Mouse (Mus musculus) MEL (cell line): ENCODE data around the gene P4ha2. TPM values are rescaled to one million over a fixed set of nuclear protein-coding genes. Genes with fewer than 3 reads are reported as not detected.

Source experiments
- DNase-seq: peaks from one replicate; pipeline ENCODE4 v3.0.0; 2011; ENCODE audit warnings: low read depth, low spot score
- H3K27ac ChIP-seq: 2 replicates; pipeline ENCODE4 v1.5.1; 2012; ENCODE audit warnings: low read depth, mild to moderate bottlenecking, control low read depth, low read length, moderate library complexity; ENCODE audit not compliant: control insufficient read depth
- H3K27me3 ChIP-seq, 2 experiments: fragments of 150-350 bp in 1 of 2; sonication (generic) in 1 of 2; 2 replicates each; pipeline ENCODE4 v1.6.1; 2012; ENCODE audit warnings: low read length in 2 of 2, mild to moderate bottlenecking in 2 of 2, improper control_type of control experiment in 1 of 2, moderate library complexity in 1 of 2; ENCODE audit not compliant: insufficient read depth in 2 of 2, control insufficient read depth in 1 of 2
- H3K36me3 ChIP-seq, 2 experiments: 2 replicates each; pipeline ENCODE4 v1.6.1; 2012 to 2014; ENCODE audit warnings: low read length in 2 of 2, improper control_type of control experiment in 1 of 2, inconsistent platforms in 1 of 2, mild to moderate bottlenecking in 1 of 2; ENCODE audit not compliant: insufficient read depth in 2 of 2, control insufficient read depth in 1 of 2
- H3K4me1 ChIP-seq, 2 experiments: fragments of 150-350 bp in 1 of 2; sonication (generic) in 1 of 2; 2 replicates each; pipeline ENCODE4 v1.6.1; 2012; ENCODE audit warnings: low read length in 2 of 2, improper control_type of control experiment in 1 of 2, mild to moderate bottlenecking in 1 of 2; ENCODE audit not compliant: insufficient read depth in 2 of 2, control insufficient read depth in 1 of 2
- H3K4me3 ChIP-seq, 2 experiments: fragments of 150-350 bp in 1 of 2; sonication (generic) in 1 of 2; 2 replicates each; pipeline ENCODE4 v1.5.1; 2012; ENCODE audit warnings: low read depth in 2 of 2, low read length in 2 of 2, mild to moderate bottlenecking in 2 of 2, moderate library complexity in 2 of 2, control low read depth in 1 of 2, improper control_type of control experiment in 1 of 2; ENCODE audit not compliant: control insufficient read depth in 1 of 2, insufficient read depth in 1 of 2
- H3K79me2 ChIP-seq: 2 replicates; pipeline ENCODE4 v1.6.1; 2012; ENCODE audit warnings: mild to moderate bottlenecking, low read length, moderate library complexity; ENCODE audit not compliant: control insufficient read depth, poor library complexity, insufficient read depth
- H3K9ac ChIP-seq: 2 replicates; pipeline ENCODE4 v1.6.1; 2012; ENCODE audit warnings: low read depth, mild to moderate bottlenecking, control low read depth, low read length, moderate library complexity; ENCODE audit not compliant: control insufficient read depth, poor library complexity, severe bottlenecking
- H3K9me3 ChIP-seq: fragments of 150-350 bp; sonication (generic); replicated peaks from 2 replicates; pipeline ENCODE4 v1.6.1; 2012; ENCODE audit warnings: mild to moderate bottlenecking, low read length, improper control_type of control experiment, moderate library complexity; ENCODE audit not compliant: insufficient read depth
- CHD1 ChIP-seq: IDR thresholded peaks from 2 replicates; pipeline ENCODE4 v1.6.1; 2012; ENCODE audit warnings: low read depth, mild to moderate bottlenecking, inconsistent platforms, low read length, improper control_type of control experiment
- ELF1 ChIP-seq: IDR thresholded peaks from 2 replicates; pipeline ENCODE4 v1.6.1; 2014; ENCODE audit warnings: low read depth, mild to moderate bottlenecking, inconsistent platforms, low read length, improper control_type of control experiment, moderate library complexity
- EP300 ChIP-seq, 2 experiments: IDR thresholded peaks; 2 replicates each; pipeline ENCODE4 v1.6.1; 2011; ENCODE audit warnings: improper control_type of control experiment in 2 of 2, low read length in 2 of 2, low read depth in 1 of 2, mild to moderate bottlenecking in 1 of 2
- ETS1 ChIP-seq: IDR thresholded peaks from 2 replicates; pipeline ENCODE4 v1.6.1; 2012; ENCODE audit warnings: low read depth, mild to moderate bottlenecking, inconsistent platforms, low read length, improper control_type of control experiment, moderate library complexity
- HCFC1 ChIP-seq: IDR thresholded peaks from 2 replicates; pipeline ENCODE4 v1.6.1; 2012; ENCODE audit warnings: low read depth, mild to moderate bottlenecking, inconsistent platforms, low read length, improper control_type of control experiment, moderate library complexity
- JUND ChIP-seq: IDR thresholded peaks from 2 replicates; pipeline ENCODE4 v1.6.1; 2011; ENCODE audit warnings: low read depth, mild to moderate bottlenecking, improper control_type of control experiment, low read length
- KAT2A ChIP-seq: conservative IDR thresholded peaks from 2 replicates; pipeline ENCODE4 v1.6.1; 2012; ENCODE audit warnings: low read depth, low read length, improper control_type of control experiment, inconsistent platforms
- MAX ChIP-seq: IDR thresholded peaks from 2 replicates; pipeline ENCODE4 v1.6.1; 2011; ENCODE audit warnings: low read length, improper control_type of control experiment
- MAZ ChIP-seq: IDR thresholded peaks from 2 replicates; pipeline ENCODE4 v1.6.1; 2012; ENCODE audit warnings: low read depth, mild to moderate bottlenecking, inconsistent platforms, low read length, improper control_type of control experiment
- MEF2A ChIP-seq: IDR thresholded peaks from 2 replicates; pipeline ENCODE4 v1.6.1; 2014; ENCODE audit warnings: low read depth, mild to moderate bottlenecking, inconsistent platforms, low read length, improper control_type of control experiment; ENCODE audit not compliant: poor library complexity, insufficient replicate concordance, severe bottlenecking; ENCODE audit errors: extremely low read depth
- MXI1 ChIP-seq: IDR thresholded peaks from 2 replicates; pipeline ENCODE4 v1.6.1; 2011; ENCODE audit warnings: mild to moderate bottlenecking, low read depth, low read length, improper control_type of control experiment
- MYC ChIP-seq: IDR thresholded peaks from 2 replicates; pipeline ENCODE4 v1.6.1; 2011; ENCODE audit warnings: low read depth, mild to moderate bottlenecking, low read length, improper control_type of control experiment, moderate library complexity
- NELFE ChIP-seq: IDR thresholded peaks from 2 replicates; pipeline ENCODE4 v1.6.1; 2011; ENCODE audit warnings: low read depth, low read length, improper control_type of control experiment
- NRF1 ChIP-seq: IDR thresholded peaks from 2 replicates; pipeline ENCODE4 v1.6.1; 2014; ENCODE audit warnings: low read depth, mild to moderate bottlenecking, inconsistent platforms, low read length, improper control_type of control experiment, moderate library complexity; ENCODE audit not compliant: poor library complexity, insufficient read depth, severe bottlenecking
- POLR2A ChIP-seq, 2 experiments: IDR thresholded peaks; 2 replicates each; pipeline ENCODE4 v1.6.1; 2011 to 2012; ENCODE audit warnings: low read length in 2 of 2, mild to moderate bottlenecking in 2 of 2, control low read depth in 1 of 2, improper control_type of control experiment in 1 of 2, low read depth in 1 of 2, moderate library complexity in 1 of 2; ENCODE audit not compliant: control insufficient read depth in 1 of 2, insufficient read depth in 1 of 2, poor library complexity in 1 of 2
- POLR2AphosphoS5 ChIP-seq: IDR thresholded peaks from 2 replicates; pipeline ENCODE4 v1.6.1; 2012; ENCODE audit warnings: low read depth, borderline replicate concordance, mild to moderate bottlenecking, inconsistent platforms, low read length, moderate library complexity, mixed read lengths
- RAD21 ChIP-seq: IDR thresholded peaks from 2 replicates; pipeline ENCODE4 v1.6.1; 2011; ENCODE audit warnings: mild to moderate bottlenecking, low read depth, low read length, improper control_type of control experiment
- RCOR1 ChIP-seq: IDR thresholded peaks from 2 replicates; pipeline ENCODE4 v1.6.1; 2012; ENCODE audit warnings: low read depth, mild to moderate bottlenecking, inconsistent platforms, low read length, improper control_type of control experiment
- SMC3 ChIP-seq: IDR thresholded peaks from 2 replicates; pipeline ENCODE4 v1.6.1; 2011; ENCODE audit warnings: low read depth, low read length, improper control_type of control experiment
- TAL1 ChIP-seq: IDR thresholded peaks from 2 replicates; pipeline ENCODE4 v1.6.1; 2012; ENCODE audit warnings: mild to moderate bottlenecking, inconsistent platforms, low read length, moderate library complexity, mixed read lengths
- TBP ChIP-seq: IDR thresholded peaks from 2 replicates; pipeline ENCODE4 v1.8.0; 2011; ENCODE audit warnings: low read depth, low read length, improper control_type of control experiment
- TCF12 ChIP-seq: IDR thresholded peaks from 2 replicates; pipeline ENCODE4 v1.6.1; 2014; ENCODE audit warnings: low read depth, mild to moderate bottlenecking, inconsistent platforms, low read length, improper control_type of control experiment, moderate library complexity
- UBTF ChIP-seq: IDR thresholded peaks from 2 replicates; pipeline ENCODE4 v1.6.1; 2012; ENCODE audit warnings: low read depth, mild to moderate bottlenecking, inconsistent platforms, low read length, improper control_type of control experiment, moderate library complexity, borderline replicate concordance; ENCODE audit not compliant: insufficient read depth
- USF1 ChIP-seq: IDR thresholded peaks from 2 replicates; pipeline ENCODE4 v1.6.1; 2014; ENCODE audit warnings: low read depth, mild to moderate bottlenecking, inconsistent platforms, low read length, improper control_type of control experiment, moderate library complexity
- USF2 ChIP-seq, 2 experiments: IDR thresholded peaks; 2 replicates each; pipeline ENCODE4 v1.6.1; 2011 to 2012; ENCODE audit warnings: improper control_type of control experiment in 2 of 2, low read length in 2 of 2, borderline replicate concordance in 1 of 2, inconsistent platforms in 1 of 2, low read depth in 1 of 2, mild to moderate bottlenecking in 1 of 2; ENCODE audit not compliant: insufficient read depth in 1 of 2
- polyA plus RNA-seq, 2 experiments: library from polyadenylated mRNA; stranded (reverse) in 1 of 2; unstranded in 1 of 2; fragments of >175 nt in 1 of 2; fragments of >200 nt in 1 of 2; gene quantifications; 2 replicates each; pipeline versions ENCODE4 v1.2.1 to v1.2.4; 2012; ENCODE audit warnings: low replicate concordance in 2 of 2, low read depth in 1 of 2; ENCODE audit not compliant: insufficient read length in 2 of 2, insufficient read depth in 1 of 2, missing spikeins in 1 of 2
- total RNA-seq: library from RNA; depleted of rRNA; stranded (reverse); fragments of 300-350 nt; gene quantifications from 2 replicates; pipeline ENCODE4 v1.2.3, GENCODE M21; 2012

Gene P4ha2
- total and polyA plus RNA-seq, 3 experiments: 18.6 to 57.8 TPM; not detected in 1

DNA sequence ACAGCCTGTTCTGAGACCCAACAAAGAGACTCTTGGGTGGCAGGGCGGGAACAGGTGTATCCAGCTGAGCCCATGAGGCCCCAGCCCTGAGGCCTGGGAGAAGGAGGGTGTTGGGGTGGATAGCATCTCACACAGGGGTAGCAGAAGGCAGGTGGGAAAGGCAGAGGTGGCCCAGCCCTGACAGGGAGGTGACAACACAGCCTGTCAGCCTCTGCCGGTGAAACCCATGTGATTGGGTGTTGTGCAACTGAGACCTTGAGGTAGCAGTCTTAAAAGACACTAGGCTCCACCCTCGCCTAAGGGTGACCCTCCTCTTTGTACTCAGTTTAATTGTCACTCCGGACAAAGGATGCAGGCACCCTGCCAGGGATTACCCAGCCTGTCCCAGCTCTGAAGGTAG lies 26.6 kb upstream of the P4ha2 start:
- Histone ChIP-seq H3K9ac (no peak overlapping the region), H3K4me1 (no peaks in the 10 kb centered on the region), H3K9me3 (no peaks in the 10 kb centered on the region), H3K79me2 (no peaks in the 10 kb centered on the region), H3K4me3 (no peak overlapping the region), H3K27ac (no peak overlapping the region), H3K36me3 (no peaks in the 10 kb centered on the region), H3K27me3 (peaks cover 52 to 56% of the 10 kb centered on the region in 2 experiments)
- no peak for DNase-seq
- TF ChIP-seq USF2 (IDR thresholded peaks at IDR 0.05; ENCODE audit: borderline replicate concordance in 1 of 2, insufficient read depth in 1 of 2, low read depth in 1 of 2, low read length in 2 of 2) (no peak), POLR2A (IDR thresholded peaks at IDR 0.05; ENCODE audit: control insufficient read depth in 1 of 2, insufficient read depth in 1 of 2, low read depth in 1 of 2, low read length in 2 of 2, poor library complexity in 1 of 2) (no peak), EP300 (IDR thresholded peaks at IDR 0.05; ENCODE audit: low read depth in 1 of 2, low read length in 2 of 2) (no peak), ETS1 (no peak), RCOR1 (no peak), HCFC1 (no peak), ELF1 (no peak), POLR2AphosphoS5 (no peak), JUND (no peak), MXI1 (no peak), RAD21 (no peak), NRF1 (no peak), MAX (no peak), NELFE (no peak), UBTF (no peak), TAL1 (no peak), USF1 (no peak)

DNA sequence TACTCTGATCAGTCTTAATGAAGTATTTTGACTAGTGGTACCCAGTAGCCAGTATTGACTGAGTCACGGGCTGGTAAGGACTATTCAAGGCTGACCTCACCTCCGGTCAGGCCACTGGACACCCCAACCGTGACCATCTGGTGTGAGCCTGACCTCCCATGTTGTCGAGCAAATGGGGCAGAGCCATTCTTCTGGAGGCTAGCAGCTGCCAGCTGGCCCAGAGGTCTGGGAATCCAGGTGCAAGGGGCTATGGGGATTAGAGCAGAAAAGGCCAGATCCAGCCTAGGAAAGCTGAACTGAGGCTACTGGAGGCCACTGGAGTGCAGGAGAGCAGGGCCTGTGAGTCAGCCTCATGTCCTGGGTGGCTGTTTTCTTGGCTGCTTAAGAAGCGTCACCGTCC lies 24.5 kb upstream of the P4ha2 start:
- H3K9me3 ChIP-seq: no peaks in the 10 kb centered on the region
- TF ChIP-seq KAT2A: no peak
- TF ChIP-seq MYC: no peak
- TF ChIP-seq MEF2A: no peak
- TF ChIP-seq HCFC1: no peak
- TF ChIP-seq TBP: no peak
- no peak for TF ChIP-seq CHD1
- TF ChIP-seq RAD21: no peak
- TF ChIP-seq SMC3: no peak
- no peak for TF ChIP-seq NRF1
- TF ChIP-seq MAZ: no peak
- TF ChIP-seq TCF12: no peak
- TF ChIP-seq EP300 (IDR thresholded peaks at IDR 0.05; ENCODE audit: low read depth in 1 of 2, low read length in 2 of 2): no peak
- no peaks in the 10 kb centered on the region for H3K36me3 ChIP-seq
- H3K79me2 ChIP-seq: no peaks in the 10 kb centered on the region
- DNase-seq: no peak
- H3K27ac ChIP-seq: no peak overlapping the region
- H3K4me3 ChIP-seq: no peak overlapping the region
- no peaks in the 10 kb centered on the region for H3K4me1 ChIP-seq
- H3K9ac ChIP-seq: no peak overlapping the region
- peaks cover 36 to 45% of the 10 kb centered on the region in 2 experiments for H3K27me3 ChIP-seq
